Mouse (Mus musculus) neural tube, embryonic 11.5 days (tissue): ENCODE data around the gene Rbfox2. TPM values are rescaled to one million over a fixed set of nuclear protein-coding genes. Genes with fewer than 3 reads are reported as not detected.

Experiments used
- ATAC-seq: fragments of 200-750 bp; cut with Nextera tagmentation; 2 replicates; pipeline ENCODE4 v1.8.0; 2017; ENCODE audit warnings: moderate number of reproducible peaks, mild to moderate bottlenecking, moderate TSS enrichment, moderate library complexity; ENCODE audit not compliant: insufficient read depth, low FRiP score, low TSS enrichment
- DNase-seq: peaks from one replicate; pipeline ENCODE4 v3.0.0-alpha.2; 2015; ENCODE audit warnings: low spot score
- H3K27ac ChIP-seq: fragments of 300-500 bp; sonication (generic); 2 replicates; pipeline ENCODE4 v1.5.1; 2014; ENCODE audit warnings: low read depth, mild to moderate bottlenecking, low read length
- H3K27me3 ChIP-seq: fragments of 300-500 bp; sonication (generic); 2 replicates; pipeline ENCODE4 v1.6.1; 2014; ENCODE audit warnings: mild to moderate bottlenecking, low read length, mixed read lengths; ENCODE audit not compliant: control insufficient read depth, insufficient read depth
- H3K36me3 ChIP-seq: fragments of 300-500 bp; sonication (generic); 2 replicates; pipeline ENCODE4 v1.6.1; 2014; ENCODE audit warnings: mild to moderate bottlenecking, low read length, moderate library complexity, mixed read lengths; ENCODE audit not compliant: control insufficient read depth, insufficient read depth
- H3K4me1 ChIP-seq: fragments of 300-500 bp; sonication (generic); 2 replicates; pipeline ENCODE4 v1.6.1; 2014; ENCODE audit warnings: low read length, mixed read lengths; ENCODE audit not compliant: control insufficient read depth, insufficient read depth
- H3K4me2 ChIP-seq: fragments of 300-500 bp; sonication (generic); 2 replicates; pipeline ENCODE4 v1.6.1; 2014; ENCODE audit warnings: low read depth, mild to moderate bottlenecking, moderate library complexity
- H3K4me3 ChIP-seq: fragments of 300-500 bp; sonication (generic); 2 replicates; pipeline ENCODE4 v1.5.1; 2014; ENCODE audit warnings: low read depth, low read length
- H3K9ac ChIP-seq: fragments of 300-500 bp; sonication (generic); 2 replicates; pipeline ENCODE4 v1.6.1; 2014; ENCODE audit warnings: mild to moderate bottlenecking, low read length
- H3K9me3 ChIP-seq: fragments of 300-500 bp; sonication (generic); 2 replicates; pipeline ENCODE4 v1.6.1; 2016; ENCODE audit warnings: low read length; ENCODE audit not compliant: control insufficient read depth
- WGBS: fragments of 180-500 bp; shearing (Covaris S2); extraction: QIAGEN DNeasy Blood & Tissue Kit; methylation state at CpG from one replicate; pipeline ENCODE4 v1.1.7; 2014; 5-methylcytosine and 5-hydroxymethylcytosine counted together
- polyA plus RNA-seq: library from polyadenylated mRNA; unstranded; fragments of >200 nt; fragmentation: Nextera tagmentation; extraction: Ambion mirVana; gene quantifications from 2 replicates; pipeline ENCODE4 v1.2.1, GENCODE M21; 2014

Rbfox2 gene
- polyA plus RNA-seq, 1 experiment from 2014 or later: 123 TPM

DNA sequence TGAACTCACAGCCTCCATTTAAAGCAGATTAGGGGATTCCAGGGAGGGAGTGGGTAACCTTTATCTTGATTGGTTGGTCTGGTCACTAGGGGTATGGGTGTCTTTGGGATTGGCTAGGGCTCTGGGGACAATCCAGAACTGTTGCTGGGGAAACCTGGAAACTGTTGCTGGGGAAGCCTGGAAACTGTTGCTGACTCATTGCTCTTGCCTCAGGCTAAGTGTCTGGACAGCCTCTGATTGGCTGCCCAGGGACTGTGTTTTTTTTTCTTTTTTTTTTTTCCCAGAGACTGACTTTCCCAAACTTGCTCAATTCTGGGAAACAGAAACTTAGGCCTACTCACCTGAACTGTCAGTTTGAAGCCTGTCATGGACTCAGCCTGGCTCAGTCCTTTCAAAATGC is 248.2 kb downstream of the Rbfox2 start:
- H3K4me1 ChIP-seq: no peaks in the 10 kb centered on the region
- no peak overlapping the region for H3K4me2 ChIP-seq
- no peak for ATAC-seq
- H3K9ac ChIP-seq: no peak overlapping the region
- H3K4me3 ChIP-seq: no peak overlapping the region
- no peaks in the 10 kb centered on the region for H3K36me3 ChIP-seq
- H3K9me3 ChIP-seq: no peaks in the 10 kb centered on the region
- H3K27ac ChIP-seq: no peak overlapping the region
- DNase-seq: no peak
- no peaks in the 10 kb centered on the region for H3K27me3 ChIP-seq

DNA sequence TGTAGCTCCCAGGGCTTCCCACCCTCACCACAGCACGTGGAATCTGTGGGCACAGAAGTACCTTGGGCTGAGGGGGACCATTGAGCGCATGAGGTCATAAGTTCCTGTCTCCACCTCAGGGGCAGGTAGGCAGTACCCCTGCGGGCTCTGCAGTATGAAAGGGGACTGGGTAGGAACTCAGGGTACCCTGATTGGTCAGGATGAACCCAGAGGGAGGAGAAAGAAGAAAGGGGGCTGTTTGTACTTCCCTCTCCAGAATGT is 250.1 kb downstream of the Rbfox2 start:
- ATAC-seq: no peak
- no peaks in the 10 kb centered on the region for H3K9me3 ChIP-seq
- H3K4me1 ChIP-seq: no peaks in the 10 kb centered on the region
- no peaks in the 10 kb centered on the region for H3K27me3 ChIP-seq
- 63% methylated on average over 3 of the region's 3 CpGs for WGBS
- no peak overlapping the region for H3K9ac ChIP-seq
- H3K4me2 ChIP-seq: no peak overlapping the region
- no peak for DNase-seq
- H3K27ac ChIP-seq: no peak overlapping the region
- H3K36me3 ChIP-seq: no peaks in the 10 kb centered on the region
- H3K4me3 ChIP-seq: no peak overlapping the region

GRCm38 (mm10) chr15:77056001-77056790 is 250.6 kb downstream of the Rbfox2 start:
- Histone ChIP-seq H3K4me1 (no peaks in the 10 kb centered on the region), H3K27ac (no peak overlapping the region), H3K36me3 (no peaks in the 10 kb centered on the region), H3K9ac (peak overlapping the region; percentile 30), H3K27me3 (no peaks in the 10 kb centered on the region), H3K4me3 (no peak overlapping the region), H3K9me3 (no peaks in the 10 kb centered on the region), H3K4me2 (no peak overlapping the region)
- 38% methylated on average over 6 of the region's 6 CpGs for WGBS
- ATAC-seq: no peak
- no peak for DNase-seq

- H3K27ac ChIP-seq: no peak overlapping the region
- no peaks in the 10 kb centered on the region for H3K27me3 ChIP-seq
- no peak overlapping the region for H3K4me3 ChIP-seq
- no peaks in the 10 kb centered on the region for H3K36me3 ChIP-seq
- DNase-seq: no peak
- no peaks in the 10 kb centered on the region for H3K9me3 ChIP-seq
- H3K4me1 ChIP-seq: no peaks in the 10 kb centered on the region
- no peak overlapping the region for H3K4me2 ChIP-seq
- no peak for ATAC-seq
- no peak overlapping the region for H3K9ac ChIP-seq
- 70% methylated on average over 5 of the region's 5 CpGs for WGBS
These were observed 252.1 kb downstream of the Rbfox2 start for GRCm38 (mm10) chr15:77054611-77055175.

DNA sequence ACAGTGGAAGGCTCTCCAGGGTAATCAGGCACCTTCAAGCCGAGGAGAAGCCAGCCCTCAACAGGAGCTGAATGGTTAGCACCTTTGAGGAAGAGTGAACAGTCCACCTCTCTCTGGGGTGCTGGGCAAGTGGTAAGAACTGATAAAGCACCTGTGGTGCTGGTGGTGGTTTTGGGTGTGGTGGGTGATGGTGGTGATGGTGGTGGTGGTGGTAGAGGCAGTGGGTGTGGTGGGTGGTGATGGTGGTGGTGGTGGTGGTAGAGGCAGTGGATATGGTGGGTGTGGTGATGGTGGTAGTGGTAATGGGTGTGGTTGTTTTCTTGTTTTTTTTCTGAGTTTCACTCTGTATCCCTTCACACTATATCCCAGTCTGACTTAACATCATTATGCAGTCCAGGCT is 253.8 kb downstream of the Rbfox2 start:
- no peak for DNase-seq
- Histone ChIP-seq H3K4me3 (no peak overlapping the region), H3K36me3 (no peaks in the 10 kb centered on the region), H3K9ac (no peak overlapping the region), H3K4me1 (no peaks in the 10 kb centered on the region), H3K4me2 (no peak overlapping the region), H3K9me3 (no peaks in the 10 kb centered on the region), H3K27ac (no peak overlapping the region), H3K27me3 (no peaks in the 10 kb centered on the region)
- 84% methylated on average over 1 of the region's 1 CpGs for WGBS
- no peak for ATAC-seq

GRCm38 (mm10) chr15:77052176-77052575 is 254.6 kb downstream of the Rbfox2 start:
- ATAC-seq (no peak), DNase-seq (no peak)
- Histone ChIP-seq H3K4me2 (no peak overlapping the region), H3K4me1 (no peaks in the 10 kb centered on the region), H3K9me3 (no peaks in the 10 kb centered on the region), H3K4me3 (no peak overlapping the region), H3K27ac (no peak overlapping the region), H3K9ac (no peak overlapping the region), H3K36me3 (no peaks in the 10 kb centered on the region), H3K27me3 (no peaks in the 10 kb centered on the region)
- WGBS: 36% methylated on average over 1 of the region's 1 CpGs

DNA sequence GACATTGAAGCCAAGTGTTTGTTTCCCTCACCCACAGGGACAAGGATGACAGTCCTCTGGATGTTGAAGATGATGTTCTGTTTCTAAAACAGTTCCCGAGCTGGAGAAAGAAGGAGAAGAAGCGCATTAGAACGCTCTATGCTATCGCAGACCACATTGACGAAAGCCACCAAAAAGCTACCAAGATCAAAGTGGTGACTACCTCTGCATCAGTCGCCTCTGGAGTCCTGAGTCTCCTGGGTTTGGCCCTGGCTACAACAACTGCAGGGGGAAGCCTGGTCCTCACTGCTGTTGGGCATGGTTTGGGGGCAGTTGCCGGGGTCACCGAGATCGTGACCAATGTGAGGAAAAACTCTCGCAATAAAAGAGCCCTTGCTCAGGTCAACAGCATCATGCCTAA is 256.2 kb downstream of the Rbfox2 start, which contains the start of gene Mb:
Mb (minus strand) TSS at position 101 of the 400 bp plus-strand sequence.
- H3K4me2 ChIP-seq: no peak within 1 kb of the TSS
- DNase-seq: no peak

DNA sequence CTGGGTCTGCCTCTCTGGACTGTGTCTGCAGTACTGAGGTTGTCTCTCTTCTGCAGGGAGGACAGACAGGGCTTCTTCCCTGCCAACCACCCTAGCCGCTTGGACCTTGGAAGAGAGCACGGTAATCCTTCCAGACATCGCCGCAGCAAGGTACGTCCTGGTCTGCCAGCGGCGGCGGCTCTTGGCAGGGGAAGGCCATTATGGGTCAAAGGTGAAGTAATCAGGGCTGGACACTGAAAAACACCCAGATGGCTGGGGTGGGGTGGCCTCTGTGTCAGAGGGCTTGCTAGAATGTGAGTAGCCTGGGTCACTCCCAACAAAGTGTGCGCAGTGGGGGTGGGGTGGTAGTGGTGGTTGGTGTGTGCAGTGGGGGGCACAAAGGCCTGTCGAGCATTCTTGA is 261.2 kb downstream of the Rbfox2 start:
- 51% methylated on average over 10 of the region's 10 CpGs for WGBS
- Histone ChIP-seq H3K4me3 (no peak overlapping the region), H3K36me3 (no peaks in the 10 kb centered on the region), H3K9me3 (no peaks in the 10 kb centered on the region), H3K9ac (no peak overlapping the region), H3K4me2 (no peak overlapping the region), H3K27ac (no peak overlapping the region), H3K27me3 (no peaks in the 10 kb centered on the region), H3K4me1 (no peaks in the 10 kb centered on the region)
- DNase-seq (no peak), ATAC-seq (no peak)

More for the DNA sequence above, 256.2 kb downstream of the Rbfox2 start, which contains the start of gene Mb:
- WGBS: 91% methylated on average over 10 of the region's 10 CpGs
- Histone ChIP-seq H3K27me3 (no peaks in the 10 kb centered on the region), H3K9me3 (no peaks in the 10 kb centered on the region), H3K27ac (no peak within 1 kb of the TSS), H3K4me3 (no peak within 1 kb of the TSS), H3K36me3 (no peaks in the 10 kb centered on the region), H3K4me1 (no peaks in the 10 kb centered on the region), H3K9ac (no peak within 1 kb of the TSS)
- no peak for ATAC-seq

- Histone ChIP-seq H3K9me3 (no peaks in the 10 kb centered on the region), H3K4me3 (no peak within 1 kb of the TSS), H3K4me2 (no peak within 1 kb of the TSS), H3K9ac (no peak within 1 kb of the TSS), H3K4me1 (no peaks in the 10 kb centered on the region), H3K27ac (no peak within 1 kb of the TSS), H3K36me3 (no peaks in the 10 kb centered on the region), H3K27me3 (no peaks in the 10 kb centered on the region)
- DNase-seq: no peak
- no peak for ATAC-seq
- WGBS: 86% methylated on average over 12 of the region's 12 CpGs
These were observed 262.0 kb downstream of the Rbfox2 start, which contains the start of gene Apol6 for GRCm38 (mm10) chr15:77044597-77045320. Apol6 (plus strand) TSS chr15:77044729.
